Comparison of ENCODE assay signal across 9 mouse cellular contexts in the genomic region with DNA sequence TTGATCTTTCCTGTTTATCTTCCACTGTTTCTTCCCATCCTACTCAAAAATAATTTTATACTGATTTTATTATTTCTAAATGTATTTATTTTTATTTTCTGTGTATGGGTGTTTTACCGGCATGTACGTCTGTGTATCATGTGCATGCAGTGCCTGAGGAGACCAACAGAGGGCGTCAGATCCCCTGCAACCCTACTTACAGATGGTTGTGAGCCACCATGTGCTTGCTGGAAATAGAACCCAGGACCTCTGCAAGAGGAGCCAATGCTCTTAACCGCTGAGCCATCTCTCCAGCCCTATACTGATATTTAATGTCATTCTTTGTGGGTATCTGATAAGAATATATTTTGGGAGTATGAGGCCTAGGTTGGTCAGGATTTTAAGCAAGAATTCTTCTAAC.
DNase-seq lines count a peak whose midpoint lies in the region; ATAC-seq and TF ChIP-seq lines count a peak whose summit lies in the region.
"Had no signal": no experiment of that assay in that cellular context is flagged by ENCODE, and none has a peak within 500 bp of the region (broad histone marks: within the 10 kb centered on the region; RNA-seq: fewer than 3 reads in every experiment).

No protein-coding gene starts in this region.

- H3K27ac ChIP-seq in left cerebral cortex, adult 2 months = no peak overlapping the region
- H3K27ac ChIP-seq in ES-E14 (ENCODE audit: insufficient read depth, low read depth, low read length, poor library complexity, severe bottlenecking) = no peak overlapping the region; the same call in 1 of the 2 replicates
- 0 out of 2 replicates have a peak overlapping the region, but pooled peaks have one; percentile 31 for H3K27ac ChIP-seq in intestine, embryonic 16.5 days (ENCODE audit: low read length)

- H3K9ac ChIP-seq in ES-E14 (ENCODE audit: insufficient read depth, low read depth, low read length, poor library complexity, severe bottlenecking) = no peak overlapping the region; the same call in 1 of the 2 replicates
- H3K9ac ChIP-seq in intestine, embryonic 16.5 days (ENCODE audit: low read depth, low read length) = no peak overlapping the region

- no peaks in the 10 kb centered on the region for H3K36me3 ChIP-seq in ES-E14 (ENCODE audit: control insufficient read depth, insufficient read depth, low read length, poor library complexity, severe bottlenecking)
- H3K36me3 ChIP-seq in intestine, embryonic 16.5 days (ENCODE audit: control insufficient read depth, insufficient read depth, low read length) = no peaks in the 10 kb centered on the region

- H3K27me3 ChIP-seq in intestine, embryonic 16.5 days (replicated peaks; ENCODE audit: control insufficient read depth, insufficient read depth, low read length) = no peaks in the 10 kb centered on the region

- 80% methylated on average over 4 of the region's 4 CpGs for WGBS in intestine, embryonic 16.5 days

- no peak overlapping the region for H3K4me3 ChIP-seq in left cerebral cortex, adult 2 months
- H3K4me3 ChIP-seq in ES-E14 (ENCODE audit: insufficient read depth in 1 of 2, low read depth in 1 of 2, low read length in 2 of 2, poor library complexity in 1 of 2, severe bottlenecking in 1 of 2) = no peak overlapping the region
- no peak overlapping the region for H3K4me3 ChIP-seq in intestine, embryonic 16.5 days (ENCODE audit: low read length)

- no peak for ATAC-seq in intestine, embryonic 16.5 days
- ATAC-seq in activated CD4-positive, CD25-positive, alpha-beta regulatory T cell, adult 4 months = no peak

- H3K9me3 ChIP-seq in ES-E14 (ENCODE audit: control insufficient read depth, insufficient read depth, low read depth, low read length) = no peaks in the 10 kb centered on the region
- 0 out of 2 replicates have a peak, but pooled peaks cover 2% of the 10 kb centered on the region for H3K9me3 ChIP-seq in intestine, embryonic 16.5 days (ENCODE audit: control insufficient read depth, low read length)

- H3K4me2 ChIP-seq in intestine, embryonic 16.5 days (ENCODE audit: low read depth, low read length) = no peak overlapping the region

- peaks cover 2 to 21% of the 10 kb centered on the region in 2 experiments; a peak in 3 of 4 replicates for H3K4me1 ChIP-seq in ES-E14 (ENCODE audit: control insufficient read depth in 2 of 2, insufficient read depth in 2 of 2, low read length in 2 of 2, poor library complexity in 1 of 2)
- no peaks in the 10 kb centered on the region for H3K4me1 ChIP-seq in intestine, embryonic 16.5 days (ENCODE audit: control insufficient read depth, insufficient read depth, low read length)

- TF ChIP-seq CTCF in left cerebral cortex, adult 2 months (IDR thresholded peaks at IDR 0.05) = peak; percentile 42

- in situ Hi-C loops in ES-E14 (cut with MboI; ENCODE audit: low sequenced_read_pairs in 2 of 2, unreplicated experiment in 2 of 2) = loop anchor here in 1 of 2 experiments (25.0 kb wide), 1 partner anchor 347 kb away; the partner anchor contains the start of gene Cdk15

- intact Hi-C loops in left cerebral cortex, adult 2 months (cut with DNase I) = no loop called here
- intact Hi-C loops in left cerebral cortex, postnatal 10 days (cut with DNase I) = no loop called here

- DNase-seq in cerebellum, postnatal 14 days = peak; percentile 41 to 63
- no peak for DNase-seq in cerebellum, postnatal 36 days
- DNase-seq in left cerebral cortex, adult 2 months (ENCODE audit: extremely low spot score in 1 of 2, low spot score in 2 of 2) = no peak
- no peak for DNase-seq in left cerebral cortex, postnatal 10 days (ENCODE audit: extremely low spot score in 1 of 2, low spot score in 2 of 2)
- peak; percentile 71 for DNase-seq in ES-E14 (ENCODE audit: low read depth, low spot score)
- no peak for DNase-seq in spleen, adult 12 weeks (ENCODE audit: low spot score)
- DNase-seq: cerebellum, adult 9-10 months had no signal

TF ChIP-seq in ES-E14, 5 proteins besides CTCF, POLR2A, EP300 and RAD21:
- TF ChIP-seq CHD2 (IDR thresholded peaks at IDR 0.05; ENCODE audit: low read depth, low read length) (no peak), ZC3H11A (IDR thresholded peaks at IDR 0.05; ENCODE audit: borderline replicate concordance, low read depth, low read length) (no peak), ZNF384 (IDR thresholded peaks at IDR 0.05; ENCODE audit: low read depth, low read length) (no peak), MAFK (IDR thresholded peaks at IDR 0.05; ENCODE audit: insufficient read depth, low read depth, low read length) (no peak), HCFC1 (IDR thresholded peaks at IDR 0.05; ENCODE audit: borderline replicate concordance, insufficient read depth, low read length) (no peak)

Comparison
In these comparisons a context has a peak if more than half of its experiments do, and no peak if none do; other contexts are left out.
1. DNase-seq: peak in cerebellum, postnatal 14 days (2 of 2) and ES-E14 (single experiment); none in cerebellum, postnatal 36 days (0 of 2), left cerebral cortex, adult 2 months (0 of 2), left cerebral cortex, postnatal 10 days (0 of 2) and spleen, adult 12 weeks (single experiment).